In genomic region chr13:41097324-41098058, GRCm38 (mm10) we compare ENCODE assay signal across 9 mouse cellular contexts. TPM values are rescaled to one million over a fixed set of nuclear protein-coding genes. Genes with fewer than 3 reads are reported as not detected.
DNase-seq lines count a peak whose midpoint lies in the region; ATAC-seq and TF ChIP-seq lines count a peak whose summit lies in the region.
"Had no signal": no experiment of that assay in that cellular context is flagged by ENCODE, and none has a peak within 500 bp of the region (broad histone marks: within the 10 kb centered on the region; RNA-seq: fewer than 3 reads in every experiment).

No protein-coding gene starts in this region.

- peak; percentile 82 for DNase-seq in T-cell, adult 2 months (ENCODE audit: low spot score)
- peak; percentile 39 for DNase-seq in lung, embryonic 14.5 days
- DNase-seq in thymus, adult 18-20 months: peak; percentile 34 to 51
- no peak for DNase-seq in adrenal gland, postnatal 10 days
- DNase-seq: adrenal gland, postnatal 25 days; kidney, adult 8-10 months had no signal

- H3K9me3 ChIP-seq in heart, embryonic 11.5 days (replicated peaks; ENCODE audit: control insufficient read depth, low read length): no peaks in the 10 kb centered on the region
- no peaks in the 10 kb centered on the region for H3K9me3 ChIP-seq in lung, embryonic 14.5 days (ENCODE audit: low read depth, low read length)
- H3K9me3 ChIP-seq in forebrain, embryonic 12.5 days: no peaks in the 10 kb centered on the region
- H3K9me3 ChIP-seq in kidney, embryonic 15.5 days (replicated peaks): no peaks in the 10 kb centered on the region

- no peak overlapping the region for H3K4me3 ChIP-seq in heart, embryonic 11.5 days (ENCODE audit: low read depth, low read length)
- no peak overlapping the region for H3K4me3 ChIP-seq in lung, embryonic 14.5 days (ENCODE audit: low read depth, low read length)
- H3K4me3 ChIP-seq in forebrain, embryonic 12.5 days (replicated peaks): no peak overlapping the region
- no peak overlapping the region for H3K4me3 ChIP-seq in kidney, embryonic 15.5 days (replicated peaks)

- no peak for TF ChIP-seq CTCF in lung, embryonic 14.5 days (IDR thresholded peaks at IDR 0.05; ENCODE audit: low read depth)

- 0 out of 2 replicates have a peak, but pooled peaks cover 4% of the 10 kb centered on the region for H3K4me1 ChIP-seq in heart, embryonic 11.5 days (ENCODE audit: control insufficient read depth, insufficient read depth, low read length)
- no peaks in the 10 kb centered on the region for H3K4me1 ChIP-seq in lung, embryonic 14.5 days (ENCODE audit: insufficient read depth)
- H3K4me1 ChIP-seq in forebrain, embryonic 12.5 days: 0 out of 2 replicates have a peak, but pooled peaks cover 3% of the 10 kb centered on the region
- no peaks in the 10 kb centered on the region for H3K4me1 ChIP-seq in kidney, embryonic 15.5 days

- H3K27me3 ChIP-seq in heart, embryonic 11.5 days (ENCODE audit: control insufficient read depth, insufficient read depth, low read length): no peaks in the 10 kb centered on the region
- no peaks in the 10 kb centered on the region for H3K27me3 ChIP-seq in lung, embryonic 14.5 days (ENCODE audit: insufficient read depth, low read length)
- no peaks in the 10 kb centered on the region for H3K27me3 ChIP-seq in forebrain, embryonic 12.5 days
- peaks cover 4% of the 10 kb centered on the region; the same call in 1 of the 2 replicates for H3K27me3 ChIP-seq in kidney, embryonic 15.5 days

- 0 out of 2 replicates have a peak overlapping the region, but pooled peaks have one; percentile 12 for H3K9ac ChIP-seq in heart, embryonic 11.5 days (ENCODE audit: low read depth, low read length)
- no peak overlapping the region for H3K9ac ChIP-seq in lung, embryonic 14.5 days
- H3K9ac ChIP-seq in forebrain, embryonic 12.5 days: no peak overlapping the region
- no peak overlapping the region for H3K9ac ChIP-seq in kidney, embryonic 15.5 days

- 29% methylated on average over 16 of the region's 16 CpGs for WGBS in heart, embryonic 11.5 days (ENCODE audit: insufficient replicate concordance)
- WGBS in lung, embryonic 14.5 days: 36% methylated on average over 16 of the region's 16 CpGs
- WGBS in forebrain, embryonic 12.5 days: 87% methylated on average over 16 of the region's 16 CpGs
- 71% methylated on average over 16 of the region's 16 CpGs for WGBS in kidney, embryonic 15.5 days

- H3K4me2 ChIP-seq in heart, embryonic 11.5 days: peak overlapping the region; percentile 45
- H3K4me2 ChIP-seq in lung, embryonic 14.5 days: peak overlapping the region; percentile 33; the same call in 1 of the 2 replicates
- H3K4me2 ChIP-seq in forebrain, embryonic 12.5 days: no peak overlapping the region
- H3K4me2 ChIP-seq in kidney, embryonic 15.5 days: no peak overlapping the region

- no peak overlapping the region for H3K27ac ChIP-seq in heart, embryonic 11.5 days (ENCODE audit: low read depth, low read length)
- H3K27ac ChIP-seq in lung, embryonic 14.5 days (ENCODE audit: low read depth): no peak overlapping the region
- H3K27ac ChIP-seq in forebrain, embryonic 12.5 days: no peak overlapping the region
- H3K27ac ChIP-seq in kidney, embryonic 15.5 days: no peak overlapping the region

- no peak for ATAC-seq in heart, embryonic 11.5 days (replicated peaks; ENCODE audit: insufficient number of reproducible peaks, low FRiP score, low TSS enrichment)
- no peak for ATAC-seq in lung, embryonic 14.5 days (ENCODE audit: insufficient read depth)
- no peak for ATAC-seq in forebrain, embryonic 12.5 days (ENCODE audit: low FRiP score)
- ATAC-seq in kidney, embryonic 15.5 days (replicated peaks; ENCODE audit: low FRiP score): no peak

- H3K36me3 ChIP-seq in heart, embryonic 11.5 days (ENCODE audit: control insufficient read depth, insufficient read depth, low read length): no peaks in the 10 kb centered on the region
- no peaks in the 10 kb centered on the region for H3K36me3 ChIP-seq in lung, embryonic 14.5 days (ENCODE audit: insufficient read depth)
- no peaks in the 10 kb centered on the region for H3K36me3 ChIP-seq in forebrain, embryonic 12.5 days (replicated peaks)
- H3K36me3 ChIP-seq in kidney, embryonic 15.5 days: no peaks in the 10 kb centered on the region

RNA-seq across cellular contexts. Expression of gene Gcm2, which starts 13.3 kb away (rescaled TPM):
- not detected in 2 replicates for polyA plus RNA-seq in heart, embryonic 11.5 days (2014; fragmentation: Nextera tagmentation; extraction: Ambion mirVana)
- polyA plus RNA-seq in lung, embryonic 14.5 days (2014; fragmentation: Nextera tagmentation; extraction: Ambion mirVana): not detected in 2 replicates
- not detected in 2 replicates for polyA plus RNA-seq in forebrain, embryonic 12.5 days (2016; fragmentation: Nextera tagmentation; extraction: Ambion mirVana)
- not detected in 2 replicates for polyA plus RNA-seq in kidney, embryonic 15.5 days (2015; fragmentation: Nextera tagmentation; extraction: Ambion mirVana)
- total RNA-seq in adrenal gland, postnatal 10 days (2021): not detected
- total RNA-seq: adrenal gland, postnatal 25 days had no signal

RNA-seq across cellular contexts. Expression of gene Sycp2l, which starts 16.6 kb away (rescaled TPM):
- not detected in 2 replicates for polyA plus RNA-seq in heart, embryonic 11.5 days (2014; fragmentation: Nextera tagmentation; extraction: Ambion mirVana)
- polyA plus RNA-seq in lung, embryonic 14.5 days (2014; fragmentation: Nextera tagmentation; extraction: Ambion mirVana): 0.11 TPM in 1 of 2 replicates, not detected in the other
- not detected in 2 replicates for polyA plus RNA-seq in forebrain, embryonic 12.5 days (2016; fragmentation: Nextera tagmentation; extraction: Ambion mirVana)
- polyA plus RNA-seq in kidney, embryonic 15.5 days (2015; fragmentation: Nextera tagmentation; extraction: Ambion mirVana): not detected in 2 replicates
- total RNA-seq in adrenal gland, postnatal 10 days (2021): not detected
- total RNA-seq: adrenal gland, postnatal 25 days had no signal

RNA-seq across cellular contexts. Expression of gene Mak, which starts 18.0 kb away (rescaled TPM):
- polyA plus RNA-seq in heart, embryonic 11.5 days (2014; fragmentation: Nextera tagmentation; extraction: Ambion mirVana): 0.17 and 0.30 TPM in 2 replicates
- polyA plus RNA-seq in lung, embryonic 14.5 days (2014; fragmentation: Nextera tagmentation; extraction: Ambion mirVana): 0.93 and 1.2 TPM in 2 replicates
- 0.78 and 0.91 TPM in 2 replicates for polyA plus RNA-seq in forebrain, embryonic 12.5 days (2016; fragmentation: Nextera tagmentation; extraction: Ambion mirVana)
- 0.75 and 0.85 TPM in 2 replicates for polyA plus RNA-seq in kidney, embryonic 15.5 days (2015; fragmentation: Nextera tagmentation; extraction: Ambion mirVana)
- total RNA-seq in adrenal gland, postnatal 10 days (2021): under 1 TPM in 1 of 2 experiments, not detected in 1; 0.12 TPM
- total RNA-seq: adrenal gland, postnatal 25 days had no signal

Comparison
In these comparisons a context has a peak if more than half of its experiments do, and no peak if none do; other contexts are left out.
1. H3K4me2 ChIP-seq: peak in heart, embryonic 11.5 days (single experiment) and lung, embryonic 14.5 days (single experiment); none in forebrain, embryonic 12.5 days (single experiment) and kidney, embryonic 15.5 days (single experiment).